Mouse (Mus musculus) spleen, embryonic (tissue): Measurements from ENCODE around the gene Syde2.

Experiments used
- CTCF ChIA-PET: fragments of 350-600 bp; sonication (Branson Sonifier 250); formaldehyde crosslinking; loops from one replicate; lab custom pipeline; 2022; lab: Charles Lee

Syde2 gene

GRCm38 (mm10) chr3:146051277-146052007, 63.8 kb downstream of the Syde2 start:
- CTCF ChIA-PET: no interaction called here

GRCm38 (mm10) chr3:146053082-146053814, 65.6 kb downstream of the Syde2 start:
- CTCF ChIA-PET: no interaction called here

GRCm38 (mm10) chr3:146053873-146054272, 66.2 kb downstream of the Syde2 start:
- CTCF ChIA-PET: no interaction called here

GRCm38 (mm10) chr3:146057131-146057530, 69.5 kb downstream of the Syde2 start:
- CTCF ChIA-PET: interaction anchor here (0.7 to 3.2 kb wide), 3 partner anchors 8 to 159 kb away, joined by 3 to 19 read pairs (median 4); no protein-coding TSS in a partner anchor

DNA sequence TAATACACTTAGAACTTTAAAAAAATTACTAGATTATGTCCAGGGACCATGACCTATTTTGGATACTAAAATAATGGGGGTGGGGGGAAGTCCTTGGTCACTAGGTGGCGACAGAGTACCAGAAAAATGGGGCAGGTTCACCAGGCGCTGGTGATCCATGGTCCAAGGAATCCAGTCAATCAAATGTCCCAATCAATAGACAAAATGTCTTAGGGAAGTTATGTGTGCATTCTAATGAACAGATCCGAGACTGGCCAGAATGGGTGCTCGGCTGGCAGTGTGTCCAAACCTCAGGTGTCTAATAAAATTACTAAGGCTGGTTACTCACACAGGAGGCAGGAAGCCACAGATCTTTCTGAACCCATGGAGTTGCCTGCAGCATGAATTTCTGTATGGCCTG, 70.6 kb downstream of the Syde2 start:
- CTCF ChIA-PET: interaction anchor here (0.7 to 3.2 kb wide), 4 partner anchors 120 to 313 kb away, joined by 3 to 19 read pairs (median 6); no protein-coding TSS in a partner anchor

- CTCF ChIA-PET: no interaction called here
These were observed 71.8 kb downstream of the Syde2 start for GRCm38 (mm10) chr3:146059356-146059926.

- CTCF ChIA-PET: interaction anchor here (1.1 kb wide), 1 partner anchor 114 kb away, joined by 3 read pairs; no protein-coding TSS in a partner anchor
These were observed 75.5 kb downstream of the Syde2 start for GRCm38 (mm10) chr3:146063146-146063545.

- CTCF ChIA-PET: no interaction called here
These were observed 81.6 kb downstream of the Syde2 start for GRCm38 (mm10) chr3:146069276-146069675.
